Mouse (Mus musculus) right cerebral cortex, postnatal 10 days (tissue): Measurements from ENCODE around the gene Tshz3.

Experiments used
- DNase-seq, 2 experiments: peaks; one replicate each; pipeline ENCODE4 v3.0.0; 2021; ENCODE audit warnings: low spot score in 2 of 2

Gene Tshz3

GRCm38 (mm10) chr7:36697856-36698588 lies at the start of gene Tshz3:
Gene Tshz3, plus strand, starts transcription at chr7:36698118.
- DNase-seq, result peak; percentile 85 to 87

GRCm38 (mm10) chr7:36655931-36656330 lies 42.0 kb upstream of the Tshz3 start:
- no peak for DNase-seq

DNA sequence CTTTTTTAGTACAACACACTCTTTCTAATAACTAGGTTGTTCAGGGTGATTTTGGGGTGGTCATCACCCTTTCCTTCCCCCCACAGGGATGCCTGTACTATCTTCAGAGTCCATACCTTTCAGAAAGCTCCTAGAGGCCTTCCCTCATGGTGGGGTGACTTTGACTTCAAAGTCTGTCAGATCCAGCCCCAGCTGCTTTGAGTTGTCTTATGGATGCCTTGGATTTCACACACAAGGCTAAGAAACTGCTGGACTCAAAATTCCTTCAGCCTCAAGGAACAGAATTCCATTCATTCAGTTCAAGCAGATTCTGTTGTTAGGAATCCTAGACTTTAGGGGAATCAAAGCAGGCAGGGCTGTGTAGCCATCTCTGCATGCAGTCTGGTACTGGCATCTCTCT lies 41.5 kb upstream of the Tshz3 start:
- DNase-seq, result no peak

DNA sequence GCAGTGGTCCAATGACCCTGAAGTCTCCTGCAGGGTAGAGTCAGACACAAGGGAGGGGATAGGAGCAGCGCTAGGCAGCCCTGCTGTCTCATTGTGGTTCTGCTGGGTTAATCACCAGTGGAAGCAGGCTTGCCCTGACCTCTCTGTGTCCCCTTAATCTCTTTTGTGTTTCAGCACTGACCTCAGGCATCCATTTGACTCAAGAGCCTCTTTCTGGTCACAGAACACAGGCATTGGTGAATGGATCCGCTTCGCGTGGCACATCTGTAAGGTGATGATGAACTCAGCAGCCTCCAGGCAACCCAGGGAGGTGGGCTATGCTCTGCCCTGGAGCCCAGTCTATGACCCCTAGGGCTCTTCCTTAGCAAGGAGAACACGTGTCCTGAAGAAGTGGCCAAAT lies 39.6 kb upstream of the Tshz3 start:
- no peak for DNase-seq

DNA sequence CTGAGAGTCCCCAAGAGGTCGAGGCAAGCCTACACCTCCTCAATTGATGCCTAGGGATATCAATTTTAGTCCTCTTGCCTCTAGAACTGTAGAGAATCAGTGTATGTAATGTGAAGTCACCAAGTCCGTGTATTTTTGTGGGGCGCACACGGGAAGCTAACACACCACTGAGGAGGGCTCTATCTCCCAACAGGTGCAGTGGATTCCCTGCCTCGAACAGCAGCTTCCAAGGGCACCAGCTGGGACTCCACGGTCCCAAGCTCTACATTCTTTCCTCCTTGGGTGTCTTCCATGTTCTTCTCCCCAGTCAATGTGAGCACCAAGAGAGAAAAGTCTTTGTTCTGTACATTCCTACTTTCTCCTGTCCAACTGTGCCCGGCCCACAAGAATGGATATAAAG lies 38.7 kb upstream of the Tshz3 start:
- DNase-seq, result no peak

DNA sequence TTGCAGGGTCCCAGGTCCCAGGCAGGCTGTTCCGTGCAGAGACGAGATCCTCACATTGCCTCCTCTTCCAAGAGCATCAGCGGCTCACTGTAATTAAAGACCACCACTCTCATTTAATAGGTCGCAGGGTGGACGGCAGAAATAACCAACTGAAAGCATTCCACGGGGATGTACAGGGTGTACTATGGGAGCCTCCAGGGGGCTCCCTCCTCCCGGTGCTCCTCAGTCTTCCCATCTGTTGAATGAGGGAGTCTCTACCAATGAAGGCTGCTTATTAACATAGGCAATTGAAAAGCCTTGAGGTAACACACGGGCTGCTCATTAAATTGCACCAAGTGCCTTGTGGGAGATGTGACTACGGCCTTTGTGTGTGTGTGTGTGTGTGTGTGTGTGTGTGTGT lies 37.3 kb upstream of the Tshz3 start:
- no peak for DNase-seq

DNA sequence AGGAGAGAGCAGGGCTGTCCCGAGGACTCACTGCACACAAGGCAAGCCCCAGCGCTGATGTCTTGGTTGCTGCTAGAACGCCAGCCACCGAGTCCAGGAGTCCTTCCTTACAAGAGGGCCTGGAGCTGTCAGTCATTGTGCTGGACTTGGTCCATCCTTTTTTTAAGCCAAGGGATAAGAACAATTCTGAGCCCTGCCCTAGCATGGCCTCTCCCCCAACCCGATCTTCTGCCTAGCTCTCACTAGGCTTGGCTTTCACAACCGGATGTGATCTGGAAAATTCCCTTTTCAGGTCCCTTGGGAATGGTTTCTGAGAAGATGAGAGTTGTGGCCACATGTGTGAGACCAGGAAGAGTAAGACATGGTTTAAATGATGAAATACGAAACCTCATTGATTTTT lies 34.5 kb upstream of the Tshz3 start:
- no peak for DNase-seq

DNA sequence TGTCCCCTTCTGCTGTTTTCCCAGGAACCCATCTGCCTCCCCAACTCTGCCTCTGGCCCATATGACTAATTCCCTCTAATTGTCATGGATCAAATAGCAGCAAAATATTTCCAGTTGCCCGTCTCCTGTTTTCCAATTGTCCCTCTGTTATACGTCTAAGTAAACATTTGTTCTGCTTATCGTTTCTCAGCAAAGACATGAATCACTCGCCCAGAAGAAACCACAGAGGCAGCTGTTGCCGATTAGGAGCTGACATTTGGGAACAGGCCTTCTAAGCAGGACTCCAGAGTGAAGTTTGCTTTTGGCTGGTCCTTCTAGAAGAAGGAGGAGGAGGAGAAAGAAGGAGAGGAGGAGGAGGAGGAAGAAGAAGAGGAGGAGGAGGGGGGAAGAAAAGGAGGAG lies 30.2 kb upstream of the Tshz3 start:
- DNase-seq, result no peak

DNA sequence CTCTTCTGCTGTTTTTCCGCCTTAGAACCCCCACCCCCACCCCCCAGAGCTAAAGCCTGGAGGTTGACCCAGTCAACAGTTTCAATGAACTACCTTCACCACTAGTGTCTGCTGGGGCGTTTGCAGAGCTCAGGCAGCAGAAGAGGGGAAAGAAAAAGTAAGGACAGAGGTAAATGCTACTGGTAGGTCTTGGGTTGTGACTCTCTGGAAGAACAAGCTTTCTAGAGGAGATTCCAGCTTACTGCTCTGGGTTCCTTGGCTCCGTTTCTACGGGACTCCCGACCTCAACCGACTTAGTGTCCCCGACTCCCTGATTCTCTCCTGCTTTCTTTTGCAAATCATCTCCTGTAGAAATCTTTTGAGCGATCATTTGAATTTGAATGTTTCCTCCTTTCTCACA lies 19.9 kb upstream of the Tshz3 start:
- DNase-seq, result no peak

- DNase-seq, result no peak
Observed at GRCm38 (mm10) chr7:36678510-36678909, 19.4 kb upstream of the Tshz3 start.

DNA sequence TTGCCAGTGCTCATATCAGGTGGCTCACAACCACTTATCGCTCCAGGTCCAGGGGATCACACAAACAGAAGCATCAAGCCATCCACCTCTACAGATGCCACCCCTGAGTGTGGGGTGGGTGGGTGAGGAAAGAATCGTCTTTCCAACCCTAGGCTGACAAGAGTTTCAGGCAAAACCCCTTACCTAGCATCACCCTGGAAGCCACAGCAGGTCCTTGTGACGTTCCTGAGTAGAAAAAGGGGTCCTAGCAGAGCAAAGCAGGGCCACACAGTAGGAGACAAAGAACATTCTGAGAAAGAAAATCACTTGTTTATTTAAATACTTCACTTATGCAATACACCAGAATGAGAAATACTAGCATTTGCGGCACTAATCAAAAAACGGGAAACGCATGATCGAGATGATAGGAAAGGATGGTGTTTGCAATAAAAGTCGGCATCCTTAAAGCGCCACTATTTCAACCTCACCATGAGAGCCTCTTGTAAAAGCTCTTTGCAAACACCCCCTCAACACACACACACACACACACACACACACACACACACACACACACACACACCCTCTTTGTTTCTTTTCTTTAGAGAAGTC lies 18.8 kb upstream of the Tshz3 start:
- DNase-seq, result no peak

GRCm38 (mm10) chr7:36679866-36680458 lies 18.0 kb upstream of the Tshz3 start:
- peak in 1 of 2 experiments; percentile 33 for DNase-seq

GRCm38 (mm10) chr7:36687508-36687907 lies 10.4 kb upstream of the Tshz3 start:
- no peak for DNase-seq

DNA sequence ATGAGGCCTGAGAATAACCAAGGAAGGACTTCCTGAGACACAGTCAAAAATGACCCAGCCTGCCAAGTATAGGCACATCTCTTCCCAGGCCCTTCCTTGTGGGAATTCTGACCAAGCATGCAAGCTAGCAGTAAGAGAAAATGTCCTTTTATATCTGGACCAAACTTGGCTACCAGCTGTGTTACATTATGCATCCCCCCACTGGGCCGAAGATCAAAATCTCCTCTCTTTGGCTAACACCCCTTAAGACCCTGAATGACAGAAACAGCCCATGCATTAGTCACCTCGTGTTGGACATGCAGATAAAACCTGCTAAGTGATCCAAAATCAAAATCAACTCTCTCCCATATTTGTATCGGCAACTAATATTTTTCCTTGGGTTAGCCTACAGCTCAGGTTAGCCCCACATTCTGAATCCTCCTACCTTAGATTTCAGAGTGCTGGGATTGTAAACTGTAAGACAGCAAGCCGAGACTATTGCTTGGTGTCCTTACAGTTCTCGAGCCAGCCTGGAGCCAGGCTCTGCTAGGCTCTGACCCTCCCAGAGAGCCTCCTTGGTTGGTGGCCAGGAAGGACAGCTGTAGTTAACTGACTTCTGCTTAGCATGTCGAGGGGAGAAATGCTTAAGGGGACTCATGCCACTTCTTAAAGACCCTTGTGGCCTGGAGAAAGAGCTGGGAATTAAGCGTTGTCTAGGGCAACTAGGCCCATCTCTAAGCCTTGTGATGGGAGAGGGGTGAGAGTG lies 8.7 kb upstream of the Tshz3 start:
- no peak for DNase-seq

DNA sequence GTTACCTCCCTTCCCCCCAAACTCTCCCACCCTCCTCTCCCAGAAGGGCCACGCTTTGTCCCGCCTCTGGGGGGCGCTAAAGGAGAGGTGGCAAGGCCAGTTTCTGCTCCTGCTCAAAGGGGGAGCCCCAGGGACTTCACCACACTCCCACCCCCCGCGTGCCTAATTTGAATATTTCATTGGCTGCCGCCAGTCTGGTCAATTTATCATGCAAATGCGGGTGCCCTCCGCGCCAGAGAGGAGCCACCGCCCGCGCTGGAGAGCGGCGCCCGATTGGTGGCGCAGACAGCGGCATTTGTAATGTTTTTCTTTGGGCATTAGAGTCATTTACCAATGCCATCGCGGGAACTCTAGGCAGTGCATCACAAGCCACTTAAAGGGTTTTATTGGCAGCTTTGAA lies 7.4 kb upstream of the Tshz3 start:
- peak; percentile 48 to 53 for DNase-seq

DNA sequence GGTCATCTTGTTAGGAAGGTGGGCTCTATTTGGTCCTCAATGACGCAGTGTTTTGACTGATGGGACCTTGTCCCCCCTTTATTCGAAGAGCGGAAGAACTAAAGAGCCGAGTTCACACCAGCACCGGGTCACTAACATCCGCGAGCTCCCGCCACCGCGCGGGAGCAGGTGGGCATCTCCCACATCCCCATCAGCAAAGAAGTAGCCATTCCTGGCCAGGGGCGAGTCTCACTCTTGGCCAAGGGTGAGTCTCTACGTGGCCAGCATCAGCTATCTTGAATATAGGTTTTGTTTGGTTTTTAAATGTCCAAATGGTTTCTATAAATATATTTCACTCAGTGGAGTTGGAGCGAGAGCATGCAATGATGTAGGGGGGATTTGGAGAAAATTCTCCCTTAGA lies 6.3 kb upstream of the Tshz3 start:
- no peak for DNase-seq

GRCm38 (mm10) chr7:36692381-36692780 lies 5.5 kb upstream of the Tshz3 start:
- DNase-seq, result no peak

DNA sequence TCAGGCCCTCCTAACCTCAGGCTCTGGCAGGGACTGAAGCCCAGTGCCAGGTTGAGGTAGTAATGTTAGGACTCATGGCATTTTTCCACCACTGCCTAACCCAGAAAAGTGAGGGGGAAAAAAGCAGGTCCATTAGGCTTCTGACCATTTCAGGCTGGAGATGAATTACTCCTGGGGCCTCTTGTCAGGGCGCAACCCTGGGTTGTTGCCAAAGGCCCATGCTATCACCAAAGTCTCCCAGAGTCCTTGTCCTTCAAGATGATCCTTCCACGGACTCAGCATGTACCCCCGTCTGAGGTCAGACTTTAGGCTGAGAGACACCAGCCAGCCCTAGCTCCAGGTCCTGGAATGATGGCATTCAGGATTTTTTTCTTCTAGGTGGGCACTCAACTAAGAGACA lies 4.8 kb upstream of the Tshz3 start:
- DNase-seq, result no peak

- DNase-seq, result no peak
Observed at GRCm38 (mm10) chr7:36694642-36695191, 3.2 kb upstream of the Tshz3 start.

DNA sequence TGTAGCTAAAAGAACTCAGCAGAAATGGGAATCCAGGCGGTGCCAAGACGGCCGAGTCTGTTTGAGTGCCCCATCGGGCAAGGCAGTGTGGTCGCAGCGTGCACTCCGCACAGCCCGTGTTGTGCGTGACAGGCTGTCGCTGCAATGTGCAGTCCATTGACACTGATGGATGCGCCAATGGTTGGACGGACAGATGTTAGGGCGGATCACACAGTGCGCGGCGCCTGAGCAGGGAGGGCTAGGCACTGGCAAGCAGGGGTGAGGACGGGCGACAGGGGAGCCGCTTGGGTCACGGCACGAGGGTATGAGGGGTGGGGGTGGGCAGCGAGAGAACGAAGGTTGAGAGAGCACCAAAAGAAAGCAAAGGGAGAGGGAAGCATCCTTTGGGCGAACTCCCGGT lies 2.6 kb upstream of the Tshz3 start:
- DNase-seq, result no peak

- DNase-seq, result peak in 1 of 2 experiments; percentile 59
Observed at GRCm38 (mm10) chr7:36695791-36696241, 2.1 kb upstream of the Tshz3 start.

DNA sequence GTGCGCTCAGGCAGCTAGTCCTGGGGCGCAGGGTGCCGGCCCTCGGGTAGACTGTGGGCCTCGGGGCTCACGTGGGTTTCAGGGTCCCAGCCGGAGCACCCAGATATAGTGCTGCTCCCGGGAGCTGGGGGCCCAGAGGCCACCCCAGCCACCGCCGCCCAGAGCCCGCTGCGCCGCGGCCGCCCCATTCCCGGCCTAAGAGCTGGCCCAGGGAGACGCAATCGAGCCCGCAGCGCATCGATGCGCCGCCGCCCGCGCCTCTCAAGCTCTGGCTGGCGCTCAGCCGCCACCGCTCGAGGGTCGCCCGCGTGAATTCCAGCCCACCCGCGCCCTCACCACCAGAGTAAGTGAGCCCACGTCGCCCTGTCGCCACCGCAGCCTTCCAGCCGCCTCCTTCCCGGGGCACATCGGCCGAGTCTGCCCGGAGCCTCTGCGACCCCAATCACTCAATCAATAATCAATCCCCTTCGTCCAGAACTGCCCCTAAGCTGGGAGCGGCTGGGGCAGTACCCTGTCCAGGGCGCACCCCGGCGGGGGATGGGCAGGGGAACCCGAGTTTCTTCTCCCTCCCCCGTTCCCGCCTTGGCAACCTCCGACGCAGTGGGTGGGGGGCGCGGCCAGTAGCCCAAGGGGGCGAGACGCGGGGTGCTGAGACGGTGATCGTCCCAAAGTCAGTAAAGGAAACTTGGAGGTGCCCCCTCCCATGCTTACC lies 1.4 kb upstream of the Tshz3 start:
- peak; percentile 71 to 76 for DNase-seq
